Mouse (Mus musculus): ENCODE results near the gene Pdp2. TPM values are rescaled to one million over a fixed set of nuclear protein-coding genes. Genes with fewer than 3 reads are reported as not detected.

Gene Pdp2
- polyA plus RNA-seq, 1 experiment from 2014 or later: 10.0 TPM

- WGBS (ENCODE audit: insufficient replicate concordance): 73% methylated on average over 4 of the region's 4 CpGs
- Histone ChIP-seq H3K4me1 (ENCODE audit: insufficient read depth) (peaks cover 8% of the 10 kb centered on the region), H3K9me3 (ENCODE audit: low read length) (no peaks in the 10 kb centered on the region), H3K4me2 (ENCODE audit: low read depth, low read length) (no peak overlapping the region), H3K9ac (replicated peaks) (no peak overlapping the region), H3K4me3 (ENCODE audit: low read depth, low read length) (no peak overlapping the region), H3K27me3 (ENCODE audit: insufficient read depth, low read length) (no peaks in the 10 kb centered on the region), H3K27ac (ENCODE audit: low read depth) (no peak overlapping the region), H3K36me3 (replicated peaks; ENCODE audit: insufficient read depth, low read length) (no peaks in the 10 kb centered on the region)
- DNase-seq: no peak
- no peak for TF ChIP-seq CTCF (IDR thresholded peaks at IDR 0.05; ENCODE audit: low read depth)
- no peak for ATAC-seq
These were observed 12.0 kb downstream of the Pdp2 start for GRCm38 (mm10) chr8:104603245-104603593.

DNA sequence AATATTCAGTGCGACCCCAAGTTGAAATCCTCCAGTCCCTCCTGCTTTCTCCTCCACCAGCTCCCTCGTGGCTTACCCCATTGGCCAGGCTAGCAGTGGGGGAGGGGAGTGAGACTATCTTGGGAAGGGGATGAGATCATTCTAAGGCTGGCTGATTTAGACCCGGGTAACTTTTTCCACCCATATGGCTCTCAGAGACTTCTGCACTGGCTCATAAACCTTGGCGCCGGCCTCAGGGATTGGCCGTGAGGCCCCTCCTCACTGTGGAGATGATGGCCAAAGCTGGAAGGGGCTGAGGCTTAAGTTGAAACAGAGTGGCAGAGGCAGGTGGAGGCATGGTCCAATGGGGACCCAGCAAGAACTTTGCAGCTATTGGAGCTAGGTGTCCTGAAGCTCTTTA is 15.1 kb downstream of the Pdp2 start:
- Histone ChIP-seq H3K27me3 (ENCODE audit: insufficient read depth, low read length) (no peaks in the 10 kb centered on the region), H3K9ac (replicated peaks) (no peak overlapping the region), H3K27ac (ENCODE audit: low read depth) (no peak overlapping the region), H3K4me2 (ENCODE audit: low read depth, low read length) (no peak overlapping the region), H3K4me1 (ENCODE audit: insufficient read depth) (peaks cover 8% of the 10 kb centered on the region), H3K36me3 (replicated peaks; ENCODE audit: insufficient read depth, low read length) (no peaks in the 10 kb centered on the region), H3K4me3 (ENCODE audit: low read depth, low read length) (no peak overlapping the region), H3K9me3 (ENCODE audit: low read length) (no peaks in the 10 kb centered on the region)
- ATAC-seq: no peak
- WGBS (ENCODE audit: insufficient replicate concordance): 43% methylated on average over 6 of the region's 6 CpGs
- no peak for DNase-seq
- TF ChIP-seq CTCF (IDR thresholded peaks at IDR 0.05; ENCODE audit: low read depth): no peak
- TF ChIP-seq EP300 (IDR thresholded peaks at IDR 0.05; ENCODE audit: low read depth): no peak

GRCm38 (mm10) chr8:104607944-104608343 is 16.7 kb downstream of the Pdp2 start:
- WGBS (ENCODE audit: insufficient replicate concordance): 56% methylated on average over 2 of the region's 2 CpGs
- no peak for ATAC-seq

DNA sequence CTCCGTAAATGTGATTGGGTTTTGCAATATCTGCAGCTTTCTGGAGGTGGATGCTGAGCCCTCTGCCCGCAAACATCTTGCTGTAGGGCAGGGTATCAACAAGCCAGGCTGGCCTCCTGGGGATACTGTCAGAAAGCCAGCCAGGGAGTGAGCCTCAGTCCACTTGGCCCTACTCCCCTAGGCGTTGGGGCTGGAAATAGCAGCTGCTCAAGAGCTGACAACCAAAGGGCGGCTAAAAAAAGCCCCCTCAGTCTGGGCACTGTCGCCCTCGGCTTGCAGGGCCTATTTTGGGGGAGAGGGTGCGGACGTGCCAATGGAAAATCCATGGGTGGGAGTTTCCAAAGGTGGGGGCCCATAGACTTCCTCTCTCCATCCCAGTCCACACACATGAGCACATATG is 18.0 kb downstream of the Pdp2 start:
- ATAC-seq: no peak
- Histone ChIP-seq H3K4me2 (ENCODE audit: low read depth, low read length) (no peak overlapping the region), H3K9me3 (ENCODE audit: low read length) (no peaks in the 10 kb centered on the region), H3K4me3 (ENCODE audit: low read depth, low read length) (no peak overlapping the region), H3K27ac (ENCODE audit: low read depth) (no peak overlapping the region), H3K27me3 (ENCODE audit: insufficient read depth, low read length) (no peaks in the 10 kb centered on the region), H3K4me1 (ENCODE audit: insufficient read depth) (no peaks in the 10 kb centered on the region), H3K36me3 (replicated peaks; ENCODE audit: insufficient read depth, low read length) (no peaks in the 10 kb centered on the region), H3K9ac (replicated peaks) (no peak overlapping the region)
- no peak for TF ChIP-seq CTCF (IDR thresholded peaks at IDR 0.05; ENCODE audit: low read depth)
- TF ChIP-seq EP300 (IDR thresholded peaks at IDR 0.05; ENCODE audit: low read depth): no peak
- DNase-seq: no peak
- 61% methylated on average over 8 of the region's 8 CpGs for WGBS (ENCODE audit: insufficient replicate concordance)

More at GRCm38 (mm10) chr8:104607944-104608343, 16.7 kb downstream of the Pdp2 start:
- Histone ChIP-seq H3K9ac (replicated peaks) (no peak overlapping the region), H3K27me3 (ENCODE audit: insufficient read depth, low read length) (no peaks in the 10 kb centered on the region), H3K4me3 (ENCODE audit: low read depth, low read length) (no peak overlapping the region), H3K4me1 (ENCODE audit: insufficient read depth) (no peaks in the 10 kb centered on the region), H3K9me3 (ENCODE audit: low read length) (no peaks in the 10 kb centered on the region), H3K27ac (ENCODE audit: low read depth) (no peak overlapping the region), H3K4me2 (ENCODE audit: low read depth, low read length) (no peak overlapping the region), H3K36me3 (replicated peaks; ENCODE audit: insufficient read depth, low read length) (no peaks in the 10 kb centered on the region)
- TF ChIP-seq EP300 (IDR thresholded peaks at IDR 0.05; ENCODE audit: low read depth) (no peak), CTCF (IDR thresholded peaks at IDR 0.05; ENCODE audit: low read depth) (no peak)
- DNase-seq: no peak

DNA sequence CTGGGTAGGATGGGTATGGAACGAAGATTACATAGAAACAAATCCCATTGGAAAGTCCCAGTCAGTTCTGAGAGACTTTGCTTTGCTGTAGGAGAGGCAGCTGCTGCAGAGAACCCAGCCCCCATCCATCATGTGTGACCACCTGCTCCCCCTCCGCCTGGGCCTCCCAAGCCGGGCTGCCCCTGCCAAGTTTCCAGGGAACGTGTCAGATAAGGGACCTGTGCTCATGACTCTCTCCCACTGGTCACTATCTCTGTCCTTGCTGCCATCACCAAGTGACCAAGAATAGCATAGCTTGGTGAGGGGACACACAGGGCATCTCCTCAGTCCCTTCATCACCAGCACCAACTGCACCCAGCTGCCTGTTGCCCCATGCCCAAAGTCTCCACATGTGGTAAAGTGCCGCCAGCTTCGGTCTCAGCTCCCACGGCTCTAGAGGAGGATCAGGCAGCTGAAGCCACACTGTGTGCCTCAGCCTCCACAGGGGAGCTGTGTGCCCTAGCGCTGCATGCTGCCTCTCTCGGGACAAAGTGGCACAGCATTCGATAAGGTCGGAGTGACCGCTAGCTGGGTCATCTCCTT is 19.0 kb downstream of the Pdp2 start:
- no peak overlapping the region for H3K9ac ChIP-seq (replicated peaks)
- ATAC-seq: no peak
- no peak overlapping the region for H3K27ac ChIP-seq (ENCODE audit: low read depth)
- TF ChIP-seq EP300 (IDR thresholded peaks at IDR 0.05; ENCODE audit: low read depth) (no peak), CTCF (IDR thresholded peaks at IDR 0.05; ENCODE audit: low read depth) (no peak)
- no peaks in the 10 kb centered on the region for H3K9me3 ChIP-seq (ENCODE audit: low read length)
- 76% methylated on average over 12 of the region's 12 CpGs for WGBS (ENCODE audit: insufficient replicate concordance)
- H3K36me3 ChIP-seq (replicated peaks; ENCODE audit: insufficient read depth, low read length): no peaks in the 10 kb centered on the region
- no peak overlapping the region for H3K4me3 ChIP-seq (ENCODE audit: low read depth, low read length)
- no peak overlapping the region for H3K4me2 ChIP-seq (ENCODE audit: low read depth, low read length)
- no peaks in the 10 kb centered on the region for H3K4me1 ChIP-seq (ENCODE audit: insufficient read depth)
- no peak for DNase-seq
- no peaks in the 10 kb centered on the region for H3K27me3 ChIP-seq (ENCODE audit: insufficient read depth, low read length)

DNA sequence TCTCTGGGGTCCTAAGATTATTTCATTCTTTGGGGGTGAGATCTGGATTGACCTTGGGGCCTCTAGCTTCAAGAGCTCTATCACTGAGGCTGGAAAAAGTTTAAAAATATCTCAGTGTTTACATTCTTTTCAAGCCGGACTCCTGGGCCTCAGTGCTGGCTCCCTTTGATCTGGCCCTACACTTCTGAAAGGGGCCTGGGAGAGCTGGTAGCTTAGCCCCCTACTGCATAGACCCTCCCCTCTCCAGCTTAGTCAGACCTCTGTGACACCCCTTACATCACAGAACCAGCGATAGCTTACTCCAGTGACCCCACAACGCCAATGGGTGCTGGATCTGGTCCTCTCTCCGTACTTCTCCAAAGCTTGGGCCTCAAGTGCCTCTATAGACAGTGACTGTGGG is 20.4 kb downstream of the Pdp2 start:
- Histone ChIP-seq H3K36me3 (replicated peaks; ENCODE audit: insufficient read depth, low read length) (no peaks in the 10 kb centered on the region), H3K9ac (replicated peaks) (no peak overlapping the region), H3K4me3 (ENCODE audit: low read depth, low read length) (no peak overlapping the region), H3K4me2 (ENCODE audit: low read depth, low read length) (no peak overlapping the region), H3K4me1 (ENCODE audit: insufficient read depth) (no peaks in the 10 kb centered on the region), H3K27me3 (ENCODE audit: insufficient read depth, low read length) (no peaks in the 10 kb centered on the region), H3K27ac (ENCODE audit: low read depth) (no peak overlapping the region), H3K9me3 (ENCODE audit: low read length) (no peaks in the 10 kb centered on the region)
- DNase-seq (no peak), ATAC-seq (no peak)
- no peak for TF ChIP-seq EP300 (IDR thresholded peaks at IDR 0.05; ENCODE audit: low read depth)
- no peak for TF ChIP-seq CTCF (IDR thresholded peaks at IDR 0.05; ENCODE audit: low read depth)
- 55% methylated on average over 4 of the region's 4 CpGs for WGBS (ENCODE audit: insufficient replicate concordance)

GRCm38 (mm10) chr8:104613119-104613518 is 21.9 kb downstream of the Pdp2 start:
- 61% methylated on average over 4 of the region's 4 CpGs for WGBS (ENCODE audit: insufficient replicate concordance)
- no peaks in the 10 kb centered on the region for H3K36me3 ChIP-seq (replicated peaks; ENCODE audit: insufficient read depth, low read length)
- DNase-seq: no peak

More at GRCm38 (mm10) chr8:104613119-104613518, 21.9 kb downstream of the Pdp2 start:
- Histone ChIP-seq H3K4me3 (ENCODE audit: low read depth, low read length) (no peak overlapping the region), H3K9ac (replicated peaks) (no peak overlapping the region), H3K4me1 (ENCODE audit: insufficient read depth) (no peaks in the 10 kb centered on the region), H3K9me3 (ENCODE audit: low read length) (no peaks in the 10 kb centered on the region), H3K27ac (ENCODE audit: low read depth) (no peak overlapping the region), H3K4me2 (ENCODE audit: low read depth, low read length) (no peak overlapping the region), H3K27me3 (ENCODE audit: insufficient read depth, low read length) (no peaks in the 10 kb centered on the region)
- TF ChIP-seq CTCF (IDR thresholded peaks at IDR 0.05; ENCODE audit: low read depth): no peak
- TF ChIP-seq EP300 (IDR thresholded peaks at IDR 0.05; ENCODE audit: low read depth): no peak
- ATAC-seq: no peak

Measured in liver, postnatal 0 days (tissue).